Mouse (Mus musculus) urinary bladder, adult 18-20 months (tissue): ENCODE data around the gene Slc17a7.

Experiments used
- DNase-seq, 2 experiments: peaks; one replicate each; pipeline ENCODE4 v3.0.0; 2022; ENCODE audit warnings: low spot score in 2 of 2, mixed read lengths in 2 of 2

The Slc17a7 gene

GRCm38 (mm10) chr7:45175398-45175797 is 11.6 kb downstream of the Slc17a7 start:
- DNase-seq, result no peak

GRCm38 (mm10) chr7:45175929-45176328 is 12.2 kb downstream of the Slc17a7 start:
- DNase-seq, result no peak

- no peak for DNase-seq
These were observed 12.6 kb downstream of the Slc17a7 start for GRCm38 (mm10) chr7:45176356-45176755.

- DNase-seq, result no peak
These were observed 14.8 kb downstream of the Slc17a7 start for GRCm38 (mm10) chr7:45178550-45178949.

GRCm38 (mm10) chr7:45179469-45179868 is 15.7 kb downstream of the Slc17a7 start, which contains the start of gene Gfy:
Gfy (minus strand) TSS chr7:45179569.
- no peak for DNase-seq

- no peak for DNase-seq
These were observed 17.2 kb downstream of the Slc17a7 start, which contains the start of gene Pth2 for GRCm38 (mm10) chr7:45180896-45181477. Pth2 (plus strand) TSS chr7:45180995.

GRCm38 (mm10) chr7:45181540-45181939 is 17.8 kb downstream of the Slc17a7 start:
- no peak for DNase-seq

GRCm38 (mm10) chr7:45182199-45182601 is 18.5 kb downstream of the Slc17a7 start:
- peak; percentile 76 to 88 for DNase-seq

- no peak for DNase-seq
These were observed 18.9 kb downstream of the Slc17a7 start for GRCm38 (mm10) chr7:45182606-45183005.

GRCm38 (mm10) chr7:45183672-45184071 is 19.9 kb downstream of the Slc17a7 start:
- no peak for DNase-seq

GRCm38 (mm10) chr7:45185921-45186320 is 22.2 kb downstream of the Slc17a7 start:
- DNase-seq, result no peak

GRCm38 (mm10) chr7:45189600-45189999 is 25.9 kb downstream of the Slc17a7 start:
- no peak for DNase-seq

GRCm38 (mm10) chr7:45190186-45190585 is 26.4 kb downstream of the Slc17a7 start:
- DNase-seq, result no peak

- DNase-seq, result no peak
These were observed 27.4 kb downstream of the Slc17a7 start for GRCm38 (mm10) chr7:45191161-45191560.

- DNase-seq, result no peak
These were observed 28.1 kb downstream of the Slc17a7 start for GRCm38 (mm10) chr7:45191803-45192363.

GRCm38 (mm10) chr7:45192585-45193310 is 29.0 kb downstream of the Slc17a7 start:
- no peak for DNase-seq

GRCm38 (mm10) chr7:45193406-45193805 is 29.7 kb downstream of the Slc17a7 start:
- no peak for DNase-seq

GRCm38 (mm10) chr7:45193871-45194785 is 30.4 kb downstream of the Slc17a7 start:
- DNase-seq, result no peak

GRCm38 (mm10) chr7:45195341-45196175 is 31.8 kb downstream of the Slc17a7 start:
- DNase-seq, result no peak

- no peak for DNase-seq
These were observed 32.4 kb downstream of the Slc17a7 start for GRCm38 (mm10) chr7:45196176-45196535.

- no peak for DNase-seq
These were observed 33.2 kb downstream of the Slc17a7 start for GRCm38 (mm10) chr7:45196994-45197393.
